Mouse (Mus musculus) frontal cortex, postnatal 14 days (tissue): ENCODE data around the gene Fgb.

Experiments used
- DNase-seq, 2 experiments: peaks; one replicate each; pipeline ENCODE4 v3.0.0; 2022; ENCODE audit warnings: low spot score in 2 of 2

Gene Fgb

DNA sequence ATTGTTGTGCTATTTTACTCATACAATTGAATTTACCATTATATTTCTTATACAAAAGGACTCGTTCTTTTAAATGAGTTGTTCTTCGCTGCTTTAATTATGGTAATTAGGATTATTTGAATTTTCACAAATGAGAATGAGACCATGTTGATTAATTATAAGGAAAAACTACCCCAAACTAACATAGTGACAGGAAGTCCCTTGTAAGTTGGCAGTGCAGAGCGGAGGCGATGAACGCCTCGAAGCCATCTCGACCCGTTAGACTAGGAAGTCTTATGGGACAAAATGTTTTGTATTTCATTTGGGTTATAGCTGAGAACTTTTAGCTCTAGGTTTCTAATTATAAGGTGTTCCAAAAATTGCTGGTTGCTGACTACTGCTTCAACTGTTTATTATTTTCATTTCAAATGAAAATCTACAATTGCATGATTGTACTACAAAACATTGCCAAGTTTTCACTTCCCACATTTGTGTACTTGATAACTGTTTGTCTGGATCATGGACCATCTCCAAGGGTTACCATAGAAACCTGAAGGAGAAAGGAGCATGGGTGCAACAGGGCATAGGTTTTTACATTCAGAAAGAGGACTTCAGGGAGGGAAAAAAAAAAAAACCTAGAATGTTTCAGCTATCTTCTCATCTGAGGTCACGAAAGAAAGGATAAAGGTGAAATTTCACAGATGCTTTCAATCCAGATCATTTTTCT lies 22.0 kb downstream of the Fgb start:
- no peak for DNase-seq

DNA sequence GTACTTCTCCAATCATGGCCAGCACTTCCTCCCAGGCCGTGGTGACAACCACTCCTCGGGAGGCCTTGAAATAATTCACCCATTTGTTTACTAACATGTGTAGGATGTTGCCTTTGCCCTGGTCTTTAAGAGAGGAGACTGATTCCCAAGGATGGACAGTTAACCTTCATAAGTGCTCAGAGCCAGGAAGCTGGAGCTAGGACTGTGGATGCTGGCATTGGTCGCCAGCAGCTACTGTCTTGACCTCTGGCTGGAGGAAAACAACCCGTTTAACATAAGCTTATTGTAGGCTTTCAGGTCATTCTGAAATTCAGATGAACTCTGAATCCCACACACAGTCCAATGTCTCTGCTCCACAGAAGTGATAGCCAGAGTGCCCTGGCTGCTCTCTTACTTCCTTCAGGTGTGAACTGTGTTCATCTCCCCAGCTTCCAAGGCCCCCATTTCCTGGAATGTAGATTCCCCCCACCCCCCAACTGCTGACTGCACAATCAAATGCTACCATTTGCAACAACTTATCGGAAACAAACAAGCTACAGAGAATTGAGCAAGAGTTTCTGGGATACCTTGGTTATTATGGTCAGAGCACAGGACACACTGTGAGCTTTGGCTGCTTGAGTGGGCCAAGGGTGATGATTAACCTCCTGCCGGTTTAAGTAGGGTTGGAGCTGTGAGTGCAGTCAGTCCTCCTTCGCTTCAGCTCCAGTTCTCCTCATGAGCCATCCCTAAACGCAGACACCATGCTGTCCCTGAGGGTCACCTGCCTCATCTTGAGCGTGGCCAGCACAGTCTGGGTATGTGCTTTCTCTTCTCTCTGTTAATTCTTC lies 24.0 kb downstream of the Fgb start, which contains the start of gene Fga:
TSS of gene Fga (plus strand) at position 602 of the 827 bp plus-strand sequence.
- DNase-seq = no peak

DNA sequence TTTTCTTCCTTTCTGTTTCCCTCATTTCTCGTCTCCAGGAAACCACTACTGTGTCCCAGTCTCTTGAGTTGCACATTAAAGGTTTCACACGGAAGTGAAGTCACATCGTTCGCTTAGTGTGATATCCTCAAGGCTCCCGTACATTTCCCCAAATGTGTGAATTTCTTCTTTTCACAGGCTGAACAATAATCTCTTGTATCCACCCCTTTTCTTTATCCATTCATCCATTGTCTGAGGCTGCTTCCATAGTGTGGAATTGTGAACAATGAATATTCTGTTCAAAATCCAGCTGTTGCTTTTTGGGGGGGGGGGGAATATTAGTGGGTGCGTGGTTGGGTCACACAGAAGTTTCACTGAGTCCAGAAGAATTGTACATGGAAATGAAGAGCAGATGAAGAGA lies 24.6 kb downstream of the Fgb start:
- no peak for DNase-seq

DNA sequence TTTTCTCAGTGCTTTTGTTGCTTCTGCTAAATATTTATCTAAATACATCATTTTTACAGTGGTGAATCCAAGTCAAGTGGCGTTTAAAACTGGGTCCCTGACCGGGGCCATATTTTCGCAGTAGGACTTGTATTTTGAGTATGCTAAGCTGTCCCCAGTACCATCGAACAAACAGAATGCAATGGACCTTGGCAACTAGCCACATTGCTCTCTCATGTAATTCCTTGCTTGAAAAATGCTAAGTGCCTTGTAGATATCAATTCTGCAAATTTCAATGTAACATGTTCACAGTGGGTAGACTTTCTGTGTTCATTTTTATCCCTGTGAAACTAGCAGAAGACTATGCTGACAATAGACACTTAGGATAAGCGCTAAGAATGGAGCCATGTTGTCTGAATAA lies 28.5 kb downstream of the Fgb start:
- no peak for DNase-seq

DNA sequence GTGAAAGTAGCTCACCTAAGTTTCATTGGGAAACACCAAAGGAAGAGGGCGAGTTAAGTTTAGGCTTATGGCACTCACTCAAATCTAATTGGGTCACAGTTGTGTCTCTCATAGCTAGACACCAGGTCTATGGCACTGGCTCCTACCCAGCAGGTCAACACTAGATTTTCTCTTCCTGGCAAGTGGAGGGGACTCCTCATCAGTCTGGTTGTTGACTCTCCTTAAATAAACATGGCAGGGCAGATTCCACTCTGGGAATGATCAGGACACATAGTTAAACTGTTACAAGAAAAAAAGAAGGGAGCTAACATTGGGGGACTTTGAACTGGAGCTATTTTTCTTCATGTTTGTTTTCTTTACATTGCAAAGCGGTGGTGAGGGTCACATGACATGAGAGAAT lies 29.3 kb downstream of the Fgb start:
- DNase-seq = no peak

DNA sequence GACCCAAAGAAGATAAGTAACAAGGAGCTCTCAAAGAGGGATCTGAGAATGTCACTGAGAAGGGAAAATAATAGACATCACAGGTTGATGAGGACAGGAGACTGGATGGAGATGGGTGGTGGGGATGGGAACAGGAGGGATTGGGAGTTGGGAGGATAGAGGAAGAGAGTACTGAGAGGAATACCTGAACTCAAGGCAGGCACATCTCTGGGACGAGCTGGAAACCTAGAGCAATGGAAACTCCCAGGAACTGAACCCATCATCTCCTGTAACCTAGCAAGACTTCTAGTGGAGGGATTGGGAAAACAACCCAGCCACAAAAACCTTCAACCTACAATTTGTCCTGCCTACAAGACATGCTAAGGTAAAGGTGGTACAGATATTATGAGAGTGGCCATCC lies 33.4 kb downstream of the Fgb start:
- DNase-seq = no peak

DNA sequence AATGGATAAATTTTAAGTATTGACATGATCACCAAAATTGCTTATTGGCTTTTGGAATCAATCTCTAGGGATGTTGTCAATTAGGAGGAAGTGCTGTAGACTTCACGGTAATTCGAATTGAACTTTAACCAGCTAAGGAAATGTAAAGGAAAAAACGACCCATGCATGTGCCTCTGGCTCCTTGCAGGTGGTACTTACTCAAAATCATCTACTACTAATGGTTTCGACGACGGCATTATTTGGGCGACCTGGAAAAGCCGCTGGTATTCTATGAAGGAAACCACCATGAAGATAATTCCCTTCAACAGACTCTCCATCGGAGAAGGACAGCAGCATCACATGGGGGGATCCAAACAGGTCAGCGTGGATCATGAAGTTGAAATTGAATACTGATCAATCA lies 35.7 kb downstream of the Fgb start:
- no peak for DNase-seq

DNA sequence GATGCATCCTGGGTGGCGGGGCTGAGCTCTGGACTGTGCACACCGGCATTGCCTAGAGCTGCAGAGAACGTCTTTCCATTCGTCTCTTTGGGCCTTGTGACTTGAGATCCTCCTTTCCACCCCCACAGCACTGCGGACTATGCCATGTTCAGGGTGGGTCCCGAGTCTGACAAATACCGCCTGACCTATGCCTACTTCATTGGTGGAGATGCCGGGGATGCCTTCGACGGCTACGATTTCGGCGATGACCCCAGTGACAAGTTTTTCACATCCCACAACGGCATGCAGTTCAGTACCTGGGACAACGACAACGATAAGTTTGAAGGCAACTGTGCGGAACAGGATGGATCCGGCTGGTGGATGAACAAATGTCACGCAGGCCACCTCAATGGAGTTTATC lies 37.0 kb downstream of the Fgb start:
- DNase-seq = no peak

DNA sequence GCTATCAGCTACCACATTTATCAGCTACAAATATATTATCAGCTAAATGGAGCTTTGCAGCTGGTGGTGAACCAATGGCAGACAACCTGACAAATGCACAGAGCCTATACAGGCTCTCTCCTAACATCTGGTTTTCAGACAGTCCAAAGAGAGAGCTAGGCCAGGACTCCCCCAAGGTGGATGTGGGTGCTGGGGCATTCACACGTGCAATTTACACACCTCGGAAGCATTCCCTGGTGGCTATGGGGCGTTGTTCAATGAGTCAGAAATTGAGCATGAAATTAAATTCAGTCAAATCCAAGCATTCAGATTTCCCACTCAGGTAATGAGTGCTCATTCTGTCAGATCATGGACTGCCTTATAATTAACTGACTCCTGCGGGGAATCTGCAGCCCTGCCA lies 38.1 kb downstream of the Fgb start:
- no peak for DNase-seq

DNA sequence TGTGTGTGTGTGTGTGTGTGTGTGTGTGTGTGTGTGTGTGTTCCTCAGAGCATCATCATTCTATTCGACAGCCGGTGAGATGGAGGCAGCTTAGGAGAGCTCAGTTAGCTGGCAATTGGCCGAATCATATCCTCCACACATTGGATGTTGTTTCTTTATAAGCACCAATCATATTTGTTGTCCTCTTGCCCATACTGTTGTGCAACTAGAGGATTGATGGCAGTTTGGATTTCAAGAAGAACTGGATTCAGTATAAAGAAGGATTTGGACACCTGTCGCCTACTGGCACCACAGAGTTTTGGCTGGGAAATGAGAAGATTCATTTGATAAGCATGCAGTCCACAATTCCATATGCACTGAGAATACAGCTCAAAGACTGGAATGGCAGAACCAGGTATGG lies 38.5 kb downstream of the Fgb start:
- DNase-seq = no peak

DNA sequence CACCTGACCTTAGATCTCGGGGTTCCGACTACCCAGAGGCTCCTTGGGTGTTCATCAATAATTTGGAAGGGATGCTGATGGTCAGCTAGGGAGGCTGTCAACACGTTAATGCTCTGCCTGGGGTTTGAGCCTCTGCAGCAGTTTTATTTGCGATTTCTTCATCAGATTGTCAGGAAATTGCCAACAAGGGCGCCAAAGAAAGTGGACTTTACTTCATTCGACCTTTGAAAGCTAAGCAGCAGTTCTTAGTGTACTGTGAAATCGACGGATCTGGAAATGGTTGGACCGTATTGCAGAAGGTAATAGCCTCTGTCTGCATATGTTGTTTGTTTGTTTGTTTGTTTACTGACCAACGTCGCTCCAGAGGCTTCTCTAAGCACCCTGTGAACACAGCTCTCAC lies 39.4 kb downstream of the Fgb start:
- DNase-seq = no peak

DNA sequence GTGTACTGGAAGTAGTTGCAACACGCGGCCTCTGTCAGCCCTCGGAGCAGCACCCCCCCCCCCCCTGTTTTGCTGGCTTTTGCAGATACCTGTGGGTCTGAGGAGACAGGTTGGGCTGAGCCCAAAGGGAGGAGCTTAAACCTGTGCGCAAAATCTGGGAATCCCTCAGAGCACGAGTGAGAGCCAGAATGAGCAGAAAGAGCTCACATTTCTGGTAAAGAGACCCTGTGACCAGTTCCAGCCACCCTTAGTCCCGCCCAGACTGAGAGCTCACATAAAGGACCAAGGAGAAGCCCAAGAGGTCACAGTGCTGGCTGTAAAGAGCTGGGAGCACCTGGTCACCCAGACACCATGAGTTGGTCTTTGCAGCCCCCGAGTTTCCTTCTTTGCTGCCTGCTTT lies 42.1 kb downstream of the Fgb start, which contains the start of gene Fgg:
TSS of gene Fgg (plus strand) at position 168 of the 400 bp plus-strand sequence.
- no peak for DNase-seq

DNA sequence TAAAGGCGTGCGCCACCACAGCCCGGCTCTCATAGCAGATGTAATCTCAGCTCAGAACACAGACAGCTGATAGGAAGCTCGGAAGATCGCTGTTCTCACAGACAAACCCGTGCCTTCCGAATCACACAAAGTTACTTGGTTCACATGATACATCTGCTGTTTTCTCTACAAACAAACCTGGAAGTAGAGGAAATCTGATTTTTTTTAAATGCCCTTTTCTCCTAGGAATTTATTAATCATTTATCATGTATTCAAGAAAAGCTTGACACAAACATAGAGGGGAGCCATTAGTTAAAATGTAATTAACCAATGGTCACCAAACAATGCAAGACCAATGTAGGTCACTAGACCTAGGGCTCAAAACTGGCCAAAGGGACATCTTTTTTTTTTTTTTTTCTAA lies 44.9 kb downstream of the Fgb start:
- no peak for DNase-seq

DNA sequence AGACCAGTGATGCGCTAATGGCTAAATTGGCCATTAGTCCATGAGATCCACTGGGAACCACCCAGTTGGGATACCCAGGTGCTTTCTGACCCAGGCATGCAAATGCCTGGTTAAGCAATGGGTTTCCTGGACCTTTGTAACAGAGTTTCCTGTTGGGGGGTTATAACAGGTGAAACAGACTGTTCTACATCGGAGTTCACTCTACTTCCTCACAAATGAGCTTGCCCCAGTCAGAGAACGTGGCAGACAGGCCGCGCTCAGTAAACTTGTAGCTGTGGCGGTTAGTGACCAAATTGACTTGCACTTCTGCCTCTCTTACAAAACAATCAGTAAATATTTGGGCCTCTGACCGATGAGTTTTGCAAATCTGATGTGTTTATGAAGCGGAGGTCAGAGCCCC lies 46.6 kb downstream of the Fgb start:
- no peak for DNase-seq

DNA sequence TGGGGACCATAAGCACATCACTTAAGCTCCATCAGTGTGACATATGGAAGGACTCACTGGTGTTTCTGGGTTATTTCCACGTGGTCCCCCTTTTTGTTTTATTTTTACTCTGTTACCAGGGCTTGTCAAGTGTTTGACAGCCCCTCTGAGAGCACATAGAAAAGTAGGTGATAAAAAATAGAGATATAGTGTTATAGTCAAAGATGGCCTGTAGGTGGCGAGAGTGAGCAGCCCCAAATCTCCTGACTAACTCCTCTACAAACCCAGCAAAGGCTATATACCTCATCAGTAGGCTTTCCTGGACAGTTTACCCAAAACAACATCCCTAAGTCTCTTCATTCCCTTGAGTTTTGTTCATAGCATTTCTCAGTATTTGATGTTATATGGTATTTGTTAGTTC lies 47.5 kb downstream of the Fgb start:
- DNase-seq = no peak

DNA sequence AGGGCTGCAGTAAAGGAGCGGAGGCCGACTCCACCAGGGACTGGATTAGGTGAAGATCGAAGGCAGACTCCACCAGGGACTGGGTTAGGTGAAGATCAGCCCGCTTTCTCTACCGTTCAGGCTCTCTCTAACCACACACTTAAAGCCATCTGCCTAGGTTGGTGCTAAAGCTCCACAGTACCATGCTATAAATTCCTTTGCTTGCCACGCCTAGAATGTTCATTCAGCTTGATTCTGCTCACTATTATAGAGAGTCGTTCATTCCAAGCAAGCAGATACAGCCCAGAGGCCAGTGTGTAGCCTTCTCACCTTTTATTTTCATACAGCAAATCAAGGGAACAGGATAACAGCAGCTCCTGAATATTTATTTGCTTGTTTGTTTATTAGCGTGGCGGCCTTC lies 49.7 kb downstream of the Fgb start:
- no peak for DNase-seq

DNA sequence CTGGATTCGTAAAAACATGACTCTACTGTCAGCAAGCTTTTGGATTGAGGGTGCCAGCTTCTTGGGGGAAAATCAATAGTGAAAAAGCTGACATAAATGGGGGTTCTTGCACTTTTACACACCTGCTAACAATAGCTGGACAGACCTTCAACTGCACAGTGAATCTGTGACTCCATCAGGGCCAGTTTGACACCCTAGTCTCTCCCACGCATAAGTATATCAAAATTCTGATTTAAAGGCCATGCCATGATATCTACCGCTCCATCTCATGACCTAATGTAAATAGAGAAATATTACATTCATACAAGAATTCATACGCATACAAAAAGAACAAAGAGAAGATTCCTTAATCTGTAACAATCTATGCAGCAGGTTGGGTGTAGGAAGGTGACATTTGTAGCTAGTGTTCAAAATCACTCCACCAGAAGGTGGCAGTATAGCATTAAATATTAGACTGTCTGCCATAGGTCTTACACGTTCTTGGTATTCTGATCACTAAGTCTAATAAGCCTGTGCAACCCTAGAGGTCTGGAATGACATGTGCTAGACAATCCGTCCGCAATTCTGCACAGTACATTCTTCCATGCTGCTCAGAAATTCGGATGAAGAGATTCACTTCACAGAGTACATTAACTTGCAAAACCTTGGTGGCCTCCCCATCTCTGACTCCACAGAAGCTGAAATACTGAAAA lies 50.7 kb downstream of the Fgb start:
- peak in 1 of 2 experiments; percentile 23 for DNase-seq

DNA sequence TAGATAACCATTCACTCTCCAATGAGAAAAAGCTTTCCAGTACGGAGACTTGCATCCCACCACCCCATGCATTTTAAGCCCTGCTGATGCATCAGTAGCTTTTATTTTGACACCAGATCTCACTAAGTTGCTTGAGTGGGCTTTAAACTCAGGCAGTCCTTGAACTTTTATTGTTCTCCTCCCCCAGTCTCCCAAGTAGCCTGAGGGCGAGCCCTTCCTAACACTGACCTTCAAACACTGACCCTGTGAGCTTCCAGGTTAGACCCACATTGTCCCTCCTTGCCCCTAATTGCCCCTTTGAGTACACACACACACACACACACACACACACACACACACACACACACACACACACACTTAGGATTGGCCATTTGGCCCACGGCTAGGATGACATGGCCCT lies 53.0 kb downstream of the Fgb start:
- DNase-seq = no peak

DNA sequence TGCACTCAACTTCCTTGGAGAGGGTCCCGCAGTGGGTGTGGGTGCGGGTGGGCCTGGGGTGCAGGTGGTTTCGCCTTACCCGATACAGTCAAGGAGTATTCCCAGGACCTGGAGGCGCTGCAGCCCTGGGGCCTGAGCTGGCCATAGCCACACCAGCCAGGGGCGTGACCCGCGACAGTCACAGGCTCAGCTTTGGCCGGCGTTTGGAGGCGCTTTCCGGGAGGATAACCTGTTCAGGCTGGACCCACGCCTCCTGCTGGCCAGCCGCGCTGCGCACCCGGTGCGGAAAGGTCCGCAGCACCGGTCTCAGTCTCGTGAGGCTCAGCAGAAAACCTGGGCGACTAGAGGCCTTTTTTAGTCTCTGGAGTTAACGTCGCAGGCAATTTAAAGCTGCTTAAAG lies 54.3 kb downstream of the Fgb start:
- DNase-seq = no peak

DNA sequence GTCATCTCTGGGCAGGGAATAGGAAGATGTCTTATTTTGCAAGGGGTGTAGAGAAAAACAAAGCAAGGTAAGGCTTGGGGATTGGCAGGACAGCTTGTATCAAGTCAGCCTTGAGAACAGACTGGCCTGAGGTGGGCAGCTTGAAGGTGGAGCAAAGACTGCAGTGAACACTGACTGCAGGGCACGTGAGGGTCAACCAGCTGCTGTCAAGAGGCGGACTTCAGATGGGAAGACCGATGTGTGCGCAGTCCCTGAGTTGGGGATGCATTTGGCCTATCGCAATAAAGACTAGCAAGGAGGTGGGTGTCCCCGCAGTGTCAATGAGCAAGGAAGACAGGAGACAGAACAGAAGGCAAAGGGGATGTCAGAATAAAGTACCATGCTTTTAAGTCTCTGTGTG lies 56.7 kb downstream of the Fgb start:
- no peak for DNase-seq

DNA sequence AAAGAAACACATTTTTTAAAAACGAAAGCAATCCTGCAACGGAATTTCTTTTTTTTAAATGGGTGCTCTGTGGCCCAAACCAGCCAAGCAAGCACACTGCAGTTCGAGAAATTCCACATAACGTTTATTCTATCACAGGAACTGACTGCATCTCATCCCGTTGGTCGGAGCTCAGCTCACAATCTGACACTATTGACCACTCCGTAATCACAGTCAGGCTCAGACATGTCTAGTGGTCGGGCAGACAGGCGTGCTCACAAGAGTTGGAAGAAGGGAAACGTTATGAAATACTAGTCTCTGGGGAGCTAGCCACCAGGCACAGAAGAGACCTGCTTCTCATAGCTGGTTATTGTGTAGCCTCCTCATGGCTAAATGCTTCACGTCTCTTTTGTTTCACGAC lies 57.7 kb downstream of the Fgb start:
- DNase-seq = no peak
